11 mouse cellular contexts compared by ENCODE assay signal in genomic region chr3:96953489-96954233, GRCm38 (mm10). TPM values are rescaled to one million over a fixed set of nuclear protein-coding genes. Genes with fewer than 3 reads are reported as not detected.
DNase-seq lines count a peak whose midpoint lies in the region; ATAC-seq and TF ChIP-seq lines count a peak whose summit lies in the region.
"Had no signal": no experiment of that assay in that cellular context is flagged by ENCODE, and none has a peak within 500 bp of the region (broad histone marks: within the 10 kb centered on the region; RNA-seq: fewer than 3 reads in every experiment).

No protein-coding gene starts in this region.

- H3K36me3 ChIP-seq in neural tube, embryonic 13.5 days = no peaks in the 10 kb centered on the region
- H3K36me3 ChIP-seq: forebrain, embryonic 10.5 days; G1E had no signal

- no peak overlapping the region for H3K27ac ChIP-seq in neural tube, embryonic 13.5 days (replicated peaks)
- H3K27ac ChIP-seq: forebrain, embryonic 10.5 days had no signal

- peak overlapping the region; percentile 24; the same call in 1 of the 2 replicates for H3K4me2 ChIP-seq in neural tube, embryonic 13.5 days
- H3K4me2 ChIP-seq: midbrain, embryonic 11.5 days had no signal

- TF ChIP-seq POLR2A in lung, adult 2 months (IDR thresholded peaks at IDR 0.05; ENCODE audit: borderline replicate concordance, extremely low read depth, low read depth, low read length) = 0 out of 2 replicates have a peak, but pooled peaks have one; percentile 6

- H3K4me3 ChIP-seq in neural tube, embryonic 13.5 days = no peak overlapping the region
- H3K4me3 ChIP-seq in lung, adult 2 months (replicated peaks; ENCODE audit: extremely low read depth, low read depth, low read length) = no peak overlapping the region
- H3K4me3 ChIP-seq: forebrain, embryonic 10.5 days had no signal

- H3K4me1 ChIP-seq in neural tube, embryonic 13.5 days (replicated peaks) = peaks cover 7% of the 10 kb centered on the region; the same call in 1 of the 2 replicates
- peaks cover 2% of the 10 kb centered on the region for H3K4me1 ChIP-seq in lung, adult 2 months (ENCODE audit: control insufficient read depth, insufficient read depth, low read length)
- H3K4me1 ChIP-seq: forebrain, embryonic 10.5 days had no signal

- no peak for ATAC-seq in neural tube, embryonic 13.5 days (ENCODE audit: low read depth)

- intact Hi-C loops in heart, postnatal 25 days (cut with DNase I) = no loop called here
- intact Hi-C loops in gastrocnemius, postnatal 14 days (cut with DNase I; ENCODE audit: low total_unique reads) = no loop called here

- H3K9ac ChIP-seq in neural tube, embryonic 13.5 days = no peak overlapping the region

- DNase-seq in neural tube, embryonic 10.5 days (ENCODE audit: extremely low spot score, low spot score) = no peak
- peak; percentile 33 for DNase-seq in heart, postnatal 25 days (ENCODE audit: low spot score)
- peak; percentile 11 for DNase-seq in lung, adult 2 months
- DNase-seq in cerebellum, postnatal 4 days (ENCODE audit: low spot score in 2 of 2) = no peak
- no peak for DNase-seq in layer of hippocampus, postnatal 10 days (ENCODE audit: low spot score in 2 of 2)
- DNase-seq in gastrocnemius, postnatal 14 days = no peak

- no peaks in the 10 kb centered on the region for H3K9me3 ChIP-seq in neural tube, embryonic 13.5 days
- H3K9me3 ChIP-seq: forebrain, embryonic 10.5 days; G1E had no signal

- WGBS in neural tube, embryonic 13.5 days = 49% methylated on average over 14 of the region's 14 CpGs
- 19% methylated on average over 14 of the region's 14 CpGs for WGBS in lung, adult 2 months

- TF ChIP-seq CTCF in lung, adult 2 months (IDR thresholded peaks at IDR 0.05; ENCODE audit: insufficient read depth, low read length) = no peak

- H3K27me3 ChIP-seq in neural tube, embryonic 13.5 days = no peaks in the 10 kb centered on the region

RNA-seq across cellular contexts. Expression of gene Gja8, which starts 27.8 kb away (rescaled TPM):
- polyA plus RNA-seq in neural tube, embryonic 13.5 days (2015; fragmentation: Nextera tagmentation; extraction: Ambion mirVana) = 0.03 TPM in 1 of 2 replicates, not detected in the other
- total RNA-seq in heart, postnatal 25 days (2021) = under 1 TPM in 1 of 2 experiments, not detected in 1; 0.03 TPM
- not detected in 2 replicates for polyA plus RNA-seq in lung, adult 2 months (2012; rRNA removed)
- total RNA-seq in layer of hippocampus, postnatal 10 days (2021) = not detected
- not detected for total RNA-seq in gastrocnemius, postnatal 14 days (2021)
- total RNA-seq: layer of hippocampus, adult 18-20 months had no signal
- polyA plus RNA-seq: forebrain, embryonic 10.5 days; G1E; midbrain, embryonic 11.5 days had no signal

RNA-seq across cellular contexts. Expression of gene Gpr89, which starts 48.5 kb away (rescaled TPM):
- 33.7 and 39.5 TPM in 2 replicates for polyA plus RNA-seq in neural tube, embryonic 13.5 days (2015; fragmentation: Nextera tagmentation; extraction: Ambion mirVana)
- total RNA-seq in heart, postnatal 25 days (2021) = 10 to 100 TPM; 19.9 to 21.5 TPM
- 8.7 and 15.1 TPM in 2 replicates for polyA plus RNA-seq in lung, adult 2 months (2012; rRNA removed)
- 10 to 100 TPM; 33.8 to 45.6 TPM for total RNA-seq in layer of hippocampus, postnatal 10 days (2021)
- total RNA-seq in gastrocnemius, postnatal 14 days (2021) = 10 to 100 TPM; 14.8 to 17.6 TPM

RNA-seq across cellular contexts. Expression of gene Gja5, which starts 49.2 kb away (rescaled TPM):
- 5.7 and 6.5 TPM in 2 replicates for polyA plus RNA-seq in neural tube, embryonic 13.5 days (2015; fragmentation: Nextera tagmentation; extraction: Ambion mirVana)
- total RNA-seq in heart, postnatal 25 days (2021) = 10 to 100 TPM; 14.4 to 15.3 TPM
- polyA plus RNA-seq in lung, adult 2 months (2012; rRNA removed) = 37.5 and 42.5 TPM in 2 replicates
- 1 to 10 TPM; 1.9 to 2.1 TPM for total RNA-seq in layer of hippocampus, postnatal 10 days (2021)
- total RNA-seq in gastrocnemius, postnatal 14 days (2021) = 1 to 10 TPM; 3.1 to 3.9 TPM

Comparison
In these comparisons a context has a peak if more than half of its experiments do, and no peak if none do; other contexts are left out.
1. DNase-seq: peak in heart, postnatal 25 days (single experiment) and lung, adult 2 months (single experiment); none in neural tube, embryonic 10.5 days (single experiment), cerebellum, postnatal 4 days (0 of 2), layer of hippocampus, postnatal 10 days (0 of 2) and gastrocnemius, postnatal 14 days (single experiment).